ENCODE assay signal across 27 mouse cellular contexts in genomic region chr13:51435146-51435545, GRCm38 (mm10). TPM values are rescaled to one million over a fixed set of nuclear protein-coding genes. Genes with fewer than 3 reads are reported as not detected.
A peak's percentile ranks its signal among the peaks of the same experiment; 100 is the strongest.
DNase-seq lines count a peak whose midpoint lies in the region; ATAC-seq and TF ChIP-seq lines count a peak whose summit lies in the region.
"Had no signal": no experiment of that assay in that cellular context is flagged by ENCODE, and none has a peak within 500 bp of the region (broad histone marks: within the 10 kb centered on the region; RNA-seq: fewer than 3 reads in every experiment).

No protein-coding gene starts in this region.

- TF ChIP-seq CTCF in kidney, adult 2 months (conservative IDR thresholded peaks at IDR 0.05; ENCODE audit: insufficient read depth, insufficient read length, low read depth, low read length) = no peak

- H3K4me2 ChIP-seq in kidney, embryonic 16.5 days (replicated peaks; ENCODE audit: low read depth, low read length) = no peak overlapping the region
- H3K4me2 ChIP-seq: hindbrain, embryonic 15.5 days; limb, embryonic 15.5 days; midbrain, embryonic 15.5 days; stomach, embryonic 15.5 days had no signal

- no peak overlapping the region for H3K4me3 ChIP-seq in kidney, adult 2 months (ENCODE audit: insufficient read depth, low read depth, low read length)
- no peak overlapping the region for H3K4me3 ChIP-seq in kidney, embryonic 16.5 days (ENCODE audit: low read length)
- H3K4me3 ChIP-seq: gastrocnemius, adult 2 months; hindbrain, embryonic 10.5 days; hindbrain, embryonic 15.5 days; limb, embryonic 10.5 days; limb, embryonic 15.5 days; midbrain, embryonic 10.5 days; midbrain, embryonic 15.5 days; stomach, embryonic 15.5 days had no signal

- WGBS in kidney, adult 2 months = 28% methylated on average over 2 of the region's 2 CpGs
- WGBS in kidney, embryonic 16.5 days = 22% methylated on average over 2 of the region's 2 CpGs

- DNase-seq in embryo, embryonic 10.5 days (ENCODE audit: low spot score) = peak; percentile 32
- no peak for DNase-seq in embryo, embryonic 9.5 days (ENCODE audit: extremely low spot score)
- peak; percentile 72 for DNase-seq in kidney, adult 2 months
- peak; percentile 48 to 61 for DNase-seq in kidney, postnatal 36 days
- DNase-seq in gastrocnemius, postnatal 4 days (ENCODE audit: low spot score in 2 of 2) = no peak
- no peak for DNase-seq in thymus, postnatal 14 days
- DNase-seq: adrenal gland, postnatal 25 days; cerebellum, adult 8-10 months; gastrocnemius, adult 2 months; gastrocnemius, postnatal 36 days; heart, postnatal 14 days; layer of hippocampus, adult 9-11 months; lung, adult 2 months; lung, postnatal 14 days; right cerebral cortex, postnatal 25 days; thymus, postnatal 25 days had no signal

- no peaks in the 10 kb centered on the region for H3K9me3 ChIP-seq in kidney, embryonic 16.5 days (ENCODE audit: low read length)
- H3K9me3 ChIP-seq: hindbrain, embryonic 15.5 days; limb, embryonic 10.5 days; limb, embryonic 15.5 days; midbrain, embryonic 10.5 days; midbrain, embryonic 15.5 days; stomach, embryonic 15.5 days had no signal

- no peak overlapping the region for H3K9ac ChIP-seq in kidney, embryonic 16.5 days (replicated peaks; ENCODE audit: low read length)
- H3K9ac ChIP-seq: hindbrain, embryonic 15.5 days; limb, embryonic 15.5 days; liver, embryonic 14.5 days; midbrain, embryonic 15.5 days; stomach, embryonic 15.5 days had no signal

- H3K4me1 ChIP-seq in kidney, adult 2 months (ENCODE audit: control insufficient read depth, insufficient read depth, low read length) = no peaks in the 10 kb centered on the region
- H3K4me1 ChIP-seq in kidney, embryonic 16.5 days (ENCODE audit: insufficient read depth, low read length) = no peaks in the 10 kb centered on the region
- H3K4me1 ChIP-seq: limb, embryonic 15.5 days; stomach, embryonic 15.5 days had no signal

- no peaks in the 10 kb centered on the region for H3K36me3 ChIP-seq in kidney, adult 2 months (ENCODE audit: control insufficient read depth, insufficient read depth, low read length)
- H3K36me3 ChIP-seq in kidney, embryonic 16.5 days (ENCODE audit: insufficient read depth, low read length) = no peaks in the 10 kb centered on the region
- H3K36me3 ChIP-seq: hindbrain, embryonic 10.5 days; hindbrain, embryonic 15.5 days; limb, embryonic 10.5 days; limb, embryonic 15.5 days; midbrain, embryonic 15.5 days; stomach, embryonic 15.5 days had no signal

- ATAC-seq in kidney, embryonic 16.5 days (ENCODE audit: low FRiP score, low TSS enrichment) = peak; percentile 57; the same call in 1 of the 2 replicates
- ATAC-seq: CD4-positive, CD25-positive, alpha-beta regulatory T cell, adult 4 months; forebrain, embryonic 14.5 days; midbrain, embryonic 15.5 days had no signal

- H3K27me3 ChIP-seq in kidney, adult 2 months (replicated peaks; ENCODE audit: control insufficient read depth, insufficient read depth, low read length) = no peaks in the 10 kb centered on the region
- H3K27me3 ChIP-seq in kidney, embryonic 16.5 days (ENCODE audit: insufficient read depth, low read length) = no peaks in the 10 kb centered on the region
- H3K27me3 ChIP-seq: hindbrain, embryonic 15.5 days; limb, embryonic 15.5 days; midbrain, embryonic 15.5 days; stomach, embryonic 15.5 days had no signal

- TF ChIP-seq POLR2A in kidney, adult 2 months (IDR thresholded peaks at IDR 0.05; ENCODE audit: low read depth, low read length) = no peak

- H3K27ac ChIP-seq in kidney, adult 2 months (ENCODE audit: insufficient read depth, low read depth, low read length) = no peak overlapping the region
- H3K27ac ChIP-seq in kidney, embryonic 16.5 days (ENCODE audit: low read length) = no peak overlapping the region
- H3K27ac ChIP-seq: gastrocnemius, adult 2 months; hindbrain, embryonic 10.5 days; hindbrain, embryonic 15.5 days; limb, embryonic 10.5 days; limb, embryonic 15.5 days; liver, embryonic 14.5 days; midbrain, embryonic 10.5 days; midbrain, embryonic 15.5 days; stomach, embryonic 15.5 days had no signal

RNA-seq across cellular contexts. Expression of gene S1pr3, which starts 26.7 kb away (rescaled TPM):
- polyA plus RNA-seq in kidney, adult 2 months (2012; rRNA removed) = 15.6 and 16.1 TPM in 2 replicates
- polyA plus RNA-seq in kidney, embryonic 16.5 days (2015; fragmentation: Nextera tagmentation; extraction: Ambion mirVana) = 59.8 and 61.8 TPM in 2 replicates
- 10 to 100 TPM; 23.7 to 24.8 TPM for total RNA-seq in gastrocnemius, postnatal 4 days (2021)
- polyA plus RNA-seq: CD4-positive, CD25-positive, alpha-beta regulatory T cell, adult 4 months had no signal

Comparison
In these comparisons a context has a peak if more than half of its experiments do, and no peak if none do; other contexts are left out.
1. DNase-seq: peak in embryo, embryonic 10.5 days (single experiment), kidney, adult 2 months (single experiment) and kidney, postnatal 36 days (2 of 2); none in embryo, embryonic 9.5 days (single experiment), gastrocnemius, postnatal 4 days (0 of 2) and thymus, postnatal 14 days (single experiment).